Mouse (Mus musculus) heart, embryonic 15.5 days (tissue): ENCODE data around the gene Adamts17. TPM values are rescaled to one million over a fixed set of nuclear protein-coding genes. Genes with fewer than 3 reads are reported as not detected.

ENCODE experiments used
- ATAC-seq: fragments of 200-750 bp; cut with Nextera tagmentation; replicated peaks from 2 replicates; pipeline ENCODE4 v1.8.0; 2017; ENCODE audit warnings: low read depth, moderate TSS enrichment; ENCODE audit not compliant: insufficient number of reproducible peaks, insufficient read depth, low FRiP score
- H3K27ac ChIP-seq: fragments of 300-500 bp; sonication (generic); 2 replicates; pipeline ENCODE4 v1.5.1; 2015; ENCODE audit warnings: mild to moderate bottlenecking, inconsistent platforms
- H3K27me3 ChIP-seq: fragments of 300-500 bp; sonication (generic); 2 replicates; pipeline ENCODE4 v1.6.1; 2015; ENCODE audit warnings: inconsistent platforms
- H3K36me3 ChIP-seq: fragments of 300-500 bp; sonication (generic); 2 replicates; pipeline ENCODE4 v1.6.1; 2015; ENCODE audit warnings: mild to moderate bottlenecking, inconsistent platforms
- H3K4me1 ChIP-seq: fragments of 300-500 bp; sonication (generic); replicated peaks from 2 replicates; pipeline ENCODE4 v1.6.1; 2015; ENCODE audit warnings: inconsistent platforms
- H3K4me2 ChIP-seq: fragments of 300-500 bp; sonication (generic); 2 replicates; pipeline ENCODE4 v1.6.1; 2015; ENCODE audit warnings: inconsistent platforms, mild to moderate bottlenecking, moderate library complexity
- H3K4me3 ChIP-seq: fragments of 300-500 bp; sonication (generic); 2 replicates; pipeline ENCODE4 v1.5.1; 2015; ENCODE audit warnings: mild to moderate bottlenecking, inconsistent platforms
- H3K9ac ChIP-seq: fragments of 300-500 bp; sonication (generic); 2 replicates; pipeline ENCODE4 v1.6.1; 2015; ENCODE audit warnings: mild to moderate bottlenecking, inconsistent platforms
- H3K9me3 ChIP-seq: fragments of 300-500 bp; sonication (generic); replicated peaks from 2 replicates; pipeline ENCODE4 v1.6.1; 2016; ENCODE audit warnings: inconsistent platforms
- WGBS: fragments of 180-500 bp; shearing (Covaris S2); methylation state at CpG from one replicate; pipeline ENCODE4 v1.1.7; 2015; ENCODE audit warnings: mixed read lengths; 5-methylcytosine and 5-hydroxymethylcytosine counted together
- polyA plus RNA-seq: library from polyadenylated mRNA; unstranded; fragments of >200 nt; fragmentation: Nextera tagmentation; extraction: Ambion mirVana; gene quantifications from 2 replicates; pipeline ENCODE4 v1.2.1, GENCODE M21; 2015

Gene Adamts17
- polyA plus RNA-seq, 1 experiment from 2014 or later, result 5.1 TPM

DNA sequence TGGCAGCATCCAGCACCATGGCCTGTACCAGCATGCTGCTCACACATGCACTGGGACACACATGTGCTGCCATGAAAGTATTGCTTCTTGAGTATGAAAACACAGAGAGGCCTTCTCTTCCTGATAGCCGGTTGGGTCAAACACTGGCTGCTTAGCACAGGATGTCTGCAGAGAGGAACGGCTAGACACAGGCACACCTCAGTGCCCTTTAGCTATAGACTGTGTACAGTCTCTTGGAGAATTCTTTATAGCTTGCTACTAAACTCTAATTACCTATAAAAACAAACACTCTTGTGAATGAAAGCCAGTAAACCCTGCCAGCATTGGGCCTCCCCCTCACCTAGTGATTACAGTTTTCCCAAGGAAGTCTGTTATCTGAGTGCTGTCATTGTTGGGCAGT lies 131.4 kb downstream of the Adamts17 start:
- no peak for ATAC-seq
- Histone ChIP-seq H3K9ac (no peak overlapping the region), H3K36me3 (no peaks in the 10 kb centered on the region), H3K27me3 (no peaks in the 10 kb centered on the region), H3K4me1 (peaks cover 44% of the 10 kb centered on the region), H3K4me3 (no peak overlapping the region), H3K27ac (no peak overlapping the region), H3K4me2 (no peak overlapping the region), H3K9me3 (no peaks in the 10 kb centered on the region)
- 51% methylated on average over 2 of the region's 2 CpGs for WGBS

DNA sequence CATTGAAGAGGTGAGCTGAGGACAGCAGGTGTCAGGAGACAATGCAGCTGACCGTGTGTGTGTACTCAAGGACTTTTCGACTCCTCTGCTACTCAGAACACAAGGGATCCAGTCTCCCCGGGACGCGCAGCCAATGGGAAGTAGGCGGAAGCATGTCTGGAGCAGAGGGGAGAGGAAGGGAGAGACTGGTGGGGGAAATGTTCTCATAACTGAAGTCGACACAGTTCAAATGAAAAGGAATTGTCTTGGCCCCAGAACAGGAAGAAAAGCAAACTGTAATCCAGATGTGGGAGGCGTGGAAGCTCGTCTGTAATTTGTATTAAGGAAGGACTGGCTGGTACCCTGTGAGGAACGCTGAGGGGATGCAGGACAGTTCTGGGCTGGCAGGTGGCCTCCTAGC lies 135.3 kb downstream of the Adamts17 start:
- no peaks in the 10 kb centered on the region for H3K9me3 ChIP-seq
- H3K36me3 ChIP-seq, result no peaks in the 10 kb centered on the region
- H3K27ac ChIP-seq, result peak overlapping the region; percentile 17; the same call in 1 of the 2 replicates
- ATAC-seq, result no peak
- H3K4me1 ChIP-seq, result peaks cover 14% of the 10 kb centered on the region
- WGBS, result 43% methylated on average over 10 of the region's 10 CpGs
- no peaks in the 10 kb centered on the region for H3K27me3 ChIP-seq
- no peak overlapping the region for H3K9ac ChIP-seq
- H3K4me3 ChIP-seq, result no peak overlapping the region
- no peak overlapping the region for H3K4me2 ChIP-seq

GRCm38 (mm10) chr7:66976371-66976770 lies 136.8 kb downstream of the Adamts17 start:
- no peak overlapping the region for H3K4me2 ChIP-seq
- no peaks in the 10 kb centered on the region for H3K36me3 ChIP-seq
- peaks cover 8% of the 10 kb centered on the region; the same call in 1 of the 2 replicates for H3K4me1 ChIP-seq
- no peak overlapping the region for H3K9ac ChIP-seq
- no peak overlapping the region for H3K4me3 ChIP-seq
- no peaks in the 10 kb centered on the region for H3K27me3 ChIP-seq
- H3K27ac ChIP-seq, result no peak overlapping the region
- ATAC-seq, result no peak
- H3K9me3 ChIP-seq, result no peaks in the 10 kb centered on the region
- WGBS, result 93% methylated on average over 9 of the region's 9 CpGs

GRCm38 (mm10) chr7:66981591-66981990 lies 142.1 kb downstream of the Adamts17 start:
- Histone ChIP-seq H3K27ac (peak overlapping the region; percentile 1; the same call in 1 of the 2 replicates), H3K4me1 (0 out of 2 replicates have a peak, but pooled peaks cover 3% of the 10 kb centered on the region), H3K9me3 (no peaks in the 10 kb centered on the region), H3K4me3 (no peak overlapping the region), H3K27me3 (no peaks in the 10 kb centered on the region), H3K9ac (no peak overlapping the region), H3K36me3 (no peaks in the 10 kb centered on the region), H3K4me2 (no peak overlapping the region)
- no peak for ATAC-seq
- WGBS, result 80% methylated on average over 6 of the region's 6 CpGs

DNA sequence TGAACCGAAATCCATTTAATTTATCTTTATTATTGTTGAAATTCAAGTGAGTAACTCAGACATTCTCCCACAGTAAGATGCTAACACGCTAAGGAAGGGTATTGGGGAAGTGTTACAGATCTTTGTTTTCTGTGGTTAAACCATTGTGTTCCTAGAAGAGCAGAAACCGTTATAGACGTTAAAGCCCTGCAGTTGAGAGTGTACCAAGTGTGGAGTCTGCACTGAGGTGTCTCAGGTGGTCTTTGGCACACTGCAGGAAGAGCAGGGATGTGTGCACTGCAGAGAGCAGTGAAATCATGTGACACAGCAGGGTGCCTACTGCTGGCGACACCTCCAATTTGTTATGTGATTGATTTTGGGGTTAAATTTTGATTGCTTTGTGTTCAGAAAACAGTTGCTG lies 142.5 kb downstream of the Adamts17 start:
- Histone ChIP-seq H3K27ac (no peak overlapping the region), H3K4me1 (0 out of 2 replicates have a peak, but pooled peaks cover 3% of the 10 kb centered on the region), H3K4me3 (no peak overlapping the region), H3K9me3 (no peaks in the 10 kb centered on the region), H3K9ac (no peak overlapping the region), H3K4me2 (no peak overlapping the region), H3K27me3 (no peaks in the 10 kb centered on the region), H3K36me3 (no peaks in the 10 kb centered on the region)
- 76% methylated on average over 5 of the region's 5 CpGs for WGBS
- ATAC-seq, result no peak

- Histone ChIP-seq H3K4me1 (0 out of 2 replicates have a peak, but pooled peaks cover 5% of the 10 kb centered on the region), H3K27me3 (no peaks in the 10 kb centered on the region), H3K4me2 (no peak overlapping the region), H3K36me3 (no peaks in the 10 kb centered on the region), H3K4me3 (no peak overlapping the region), H3K9me3 (no peaks in the 10 kb centered on the region), H3K27ac (no peak overlapping the region), H3K9ac (no peak overlapping the region)
- WGBS, result 91% methylated on average over 4 of the region's 4 CpGs
- ATAC-seq, result no peak
Observed at GRCm38 (mm10) chr7:66987671-66988070, 148.1 kb downstream of the Adamts17 start.

- ATAC-seq, result no peak
- no peak overlapping the region for H3K27ac ChIP-seq
- no peaks in the 10 kb centered on the region for H3K36me3 ChIP-seq
- H3K4me3 ChIP-seq, result no peak overlapping the region
- H3K4me1 ChIP-seq, result 0 out of 2 replicates have a peak, but pooled peaks cover 5% of the 10 kb centered on the region
- no peaks in the 10 kb centered on the region for H3K27me3 ChIP-seq
- H3K4me2 ChIP-seq, result no peak overlapping the region
- 81% methylated on average over 3 of the region's 3 CpGs for WGBS
- H3K9me3 ChIP-seq, result no peaks in the 10 kb centered on the region
- H3K9ac ChIP-seq, result no peak overlapping the region
Observed at GRCm38 (mm10) chr7:66988441-66988840, 148.9 kb downstream of the Adamts17 start.

DNA sequence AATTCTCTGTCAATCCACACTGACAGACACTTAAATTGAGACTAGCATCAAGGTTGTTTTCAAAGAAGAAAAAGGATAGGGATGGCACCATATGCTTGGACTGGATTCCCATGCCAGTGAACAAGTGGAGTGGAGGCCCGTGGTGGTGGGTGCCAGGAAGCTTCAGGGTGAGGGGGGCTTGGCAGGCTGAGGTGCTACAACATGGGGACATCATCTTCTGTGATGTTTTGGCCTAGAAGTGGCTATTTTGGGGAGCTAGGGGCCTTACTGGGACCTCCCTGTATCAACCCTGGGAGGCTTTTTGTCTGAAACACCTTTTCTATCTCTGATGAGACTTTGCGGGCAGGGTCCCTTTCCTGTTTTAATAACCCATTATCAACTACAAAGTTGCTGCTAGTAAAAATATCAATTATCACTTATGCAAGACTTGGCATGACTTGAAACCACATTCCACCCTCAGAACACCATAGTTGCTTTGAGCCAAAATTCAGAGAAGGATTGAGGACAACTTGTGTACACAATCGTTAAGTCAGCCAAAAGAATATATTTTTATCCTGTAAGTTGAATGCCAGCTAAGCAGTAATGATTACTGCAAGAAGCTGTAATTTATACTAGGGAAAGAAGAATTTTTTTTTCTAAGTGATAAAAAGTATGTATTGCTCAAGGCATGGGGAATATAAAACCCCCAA lies 150.0 kb downstream of the Adamts17 start:
- Histone ChIP-seq H3K9ac (no peak overlapping the region), H3K27ac (no peak overlapping the region), H3K9me3 (no peaks in the 10 kb centered on the region), H3K4me1 (0 out of 2 replicates have a peak, but pooled peaks cover 5% of the 10 kb centered on the region), H3K4me3 (no peak overlapping the region), H3K27me3 (no peaks in the 10 kb centered on the region), H3K4me2 (no peak overlapping the region), H3K36me3 (no peaks in the 10 kb centered on the region)
- no peak for ATAC-seq
- 51% methylated on average over 3 of the region's 3 CpGs for WGBS

DNA sequence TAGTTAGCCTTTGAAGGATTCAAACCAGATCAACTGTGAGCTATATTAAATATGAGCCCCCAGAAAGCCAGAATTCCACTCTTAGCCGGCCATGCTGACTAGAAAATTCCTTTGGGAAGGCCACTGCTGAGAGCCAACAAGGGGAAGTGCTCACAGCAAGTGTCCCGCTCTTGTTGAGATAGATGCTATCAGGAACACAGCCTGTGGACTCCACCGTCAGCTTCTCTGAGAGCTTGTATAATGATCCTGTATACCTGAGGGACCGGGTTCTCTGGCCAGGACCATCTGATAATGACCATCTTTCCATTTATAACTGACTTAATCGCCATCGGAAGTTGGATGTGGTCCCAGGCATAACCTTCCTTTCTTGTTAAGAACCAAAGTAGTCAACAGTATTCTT lies 159.3 kb downstream of the Adamts17 start:
- Histone ChIP-seq H3K9me3 (no peaks in the 10 kb centered on the region), H3K4me1 (0 out of 2 replicates have a peak, but pooled peaks cover 3% of the 10 kb centered on the region), H3K36me3 (no peaks in the 10 kb centered on the region), H3K27me3 (no peaks in the 10 kb centered on the region), H3K27ac (no peak overlapping the region), H3K9ac (no peak overlapping the region), H3K4me3 (no peak overlapping the region), H3K4me2 (no peak overlapping the region)
- 60% methylated on average over 6 of the region's 6 CpGs for WGBS
- no peak for ATAC-seq

DNA sequence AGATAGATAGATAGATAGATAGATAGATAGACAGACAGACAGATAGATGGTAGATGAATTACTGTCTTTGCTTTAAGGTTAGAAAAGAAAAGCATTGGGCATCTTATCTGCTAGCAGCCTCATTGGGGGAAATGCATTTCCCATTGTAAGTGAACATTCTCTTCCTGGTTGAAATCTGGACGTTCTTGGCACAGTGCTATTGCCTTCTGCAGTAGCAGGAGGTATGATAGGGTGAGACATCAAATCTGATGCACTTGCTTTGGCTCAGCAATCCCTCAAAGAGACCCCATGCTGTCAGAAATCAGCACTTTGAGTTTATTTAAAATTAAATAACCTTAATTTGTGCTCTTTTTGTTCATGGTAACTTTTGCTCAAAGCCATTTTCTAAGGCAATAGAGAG lies 164.1 kb downstream of the Adamts17 start:
- H3K9ac ChIP-seq, result no peak overlapping the region
- H3K4me3 ChIP-seq, result no peak overlapping the region
- WGBS, result 46% methylated on average over 1 of the region's 1 CpGs
- H3K9me3 ChIP-seq, result no peaks in the 10 kb centered on the region; the same call in none of the 2 replicates
- no peak for ATAC-seq
- H3K36me3 ChIP-seq, result peaks cover 9% of the 10 kb centered on the region; the same call in 1 of the 2 replicates
- 0 out of 2 replicates have a peak, but pooled peaks cover 2% of the 10 kb centered on the region for H3K4me1 ChIP-seq
- no peak overlapping the region for H3K27ac ChIP-seq
- no peak overlapping the region for H3K4me2 ChIP-seq
- no peaks in the 10 kb centered on the region for H3K27me3 ChIP-seq

DNA sequence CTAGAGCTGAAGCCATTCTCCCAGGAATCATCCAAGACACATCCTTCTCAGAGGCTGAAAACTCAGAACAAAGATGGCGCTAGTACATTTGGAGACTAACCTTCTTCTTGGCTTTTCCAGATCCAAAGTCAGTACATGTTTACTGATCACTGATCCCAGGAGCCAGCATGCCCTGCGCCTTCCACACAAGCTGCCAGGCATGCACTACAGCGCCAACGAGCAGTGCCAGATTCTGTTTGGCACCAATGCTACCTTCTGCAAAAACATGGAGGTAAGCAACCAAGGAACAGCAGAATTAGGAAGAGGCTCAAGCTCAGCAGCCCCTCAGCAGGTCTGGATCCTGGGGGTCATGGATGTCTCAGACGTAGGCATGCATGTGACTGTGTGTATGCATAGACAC lies 164.7 kb downstream of the Adamts17 start:
- Histone ChIP-seq H3K9me3 (no peaks in the 10 kb centered on the region; the same call in none of the 2 replicates), H3K9ac (no peak overlapping the region), H3K4me3 (no peak overlapping the region), H3K4me2 (no peak overlapping the region), H3K27ac (no peak overlapping the region), H3K27me3 (no peaks in the 10 kb centered on the region), H3K4me1 (no peaks in the 10 kb centered on the region), H3K36me3 (peaks cover 9% of the 10 kb centered on the region; the same call in 1 of the 2 replicates)
- 94% methylated on average over 5 of the region's 5 CpGs for WGBS
- ATAC-seq, result no peak

DNA sequence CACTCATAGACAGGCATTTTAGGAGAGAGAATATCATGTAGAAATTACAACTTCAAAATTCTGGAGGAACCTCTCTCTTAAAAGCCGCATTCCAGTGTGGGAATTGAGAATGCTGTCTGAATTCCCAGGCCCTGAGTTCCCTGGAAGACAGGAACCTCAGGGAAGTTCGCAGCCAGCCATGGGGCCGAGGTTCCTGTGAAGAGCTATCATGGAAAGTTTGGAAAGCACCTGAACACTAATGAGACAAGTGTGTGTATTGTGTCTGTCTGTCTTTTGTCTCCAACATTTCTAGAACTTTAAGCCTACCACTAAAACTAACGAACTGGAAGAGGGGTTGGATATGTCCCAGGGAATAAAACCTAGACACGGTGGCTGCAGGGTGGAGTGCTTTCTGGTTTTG lies 170.3 kb downstream of the Adamts17 start:
- Histone ChIP-seq H3K4me1 (peaks cover 25% of the 10 kb centered on the region), H3K4me2 (no peak overlapping the region), H3K4me3 (no peak overlapping the region), H3K9me3 (no peaks in the 10 kb centered on the region; the same call in none of the 2 replicates), H3K36me3 (peaks cover 9% of the 10 kb centered on the region; the same call in 1 of the 2 replicates), H3K27ac (no peak overlapping the region), H3K27me3 (no peaks in the 10 kb centered on the region), H3K9ac (no peak overlapping the region)
- 88% methylated on average over 5 of the region's 5 CpGs for WGBS
- no peak for ATAC-seq
